Mouse (Mus musculus): ENCODE measurements around the gene Hivep3. TPM values are rescaled to one million over a fixed set of nuclear protein-coding genes. Genes with fewer than 3 reads are reported as not detected.
A peak's percentile ranks its signal among the peaks of the same experiment; 100 is the strongest.

The Hivep3 gene
- polyA plus RNA-seq, 1 experiment from 2014 or later, result 17.1 TPM

DNA sequence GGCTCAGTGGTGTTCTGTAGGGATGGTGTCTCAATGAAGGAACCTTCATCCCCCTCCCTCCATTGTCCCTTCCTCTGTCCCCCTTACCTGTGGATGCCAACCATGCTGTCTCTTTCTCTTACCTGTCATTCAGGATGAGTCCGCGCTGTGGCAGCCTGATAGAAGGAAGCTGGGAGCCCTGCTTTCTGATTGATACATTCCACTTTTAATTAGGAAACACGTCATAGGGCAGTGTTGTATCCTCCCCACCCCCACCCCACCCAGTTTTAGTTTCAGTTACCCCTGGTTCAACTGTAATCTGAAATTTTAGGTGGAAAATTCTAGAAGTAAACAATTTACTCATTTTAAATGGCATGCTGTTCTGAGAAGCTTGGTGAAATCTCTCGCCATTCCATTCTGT lies 173.5 kb downstream of the Hivep3 start:
- no peaks in the 10 kb centered on the region for H3K36me3 ChIP-seq (ENCODE audit: control insufficient read depth, insufficient read depth, low read length)
- no peaks in the 10 kb centered on the region for H3K9me3 ChIP-seq (ENCODE audit: control insufficient read depth, low read length)
- H3K4me1 ChIP-seq (ENCODE audit: control insufficient read depth, insufficient read depth, low read length), result no peaks in the 10 kb centered on the region
- ATAC-seq (ENCODE audit: low FRiP score, low TSS enrichment) (no peak), DNase-seq (no peak)
- no peak overlapping the region for H3K4me2 ChIP-seq (ENCODE audit: low read length)
- H3K9ac ChIP-seq (replicated peaks; ENCODE audit: low read length), result no peak overlapping the region
- no peak overlapping the region for H3K27ac ChIP-seq (replicated peaks; ENCODE audit: low read depth, low read length)
- no peaks in the 10 kb centered on the region for H3K27me3 ChIP-seq (ENCODE audit: control insufficient read depth, insufficient read depth, low read length)
- 93% methylated on average over 4 of the region's 4 CpGs for WGBS
- H3K4me3 ChIP-seq (replicated peaks; ENCODE audit: low read depth, low read length), result no peak overlapping the region

DNA sequence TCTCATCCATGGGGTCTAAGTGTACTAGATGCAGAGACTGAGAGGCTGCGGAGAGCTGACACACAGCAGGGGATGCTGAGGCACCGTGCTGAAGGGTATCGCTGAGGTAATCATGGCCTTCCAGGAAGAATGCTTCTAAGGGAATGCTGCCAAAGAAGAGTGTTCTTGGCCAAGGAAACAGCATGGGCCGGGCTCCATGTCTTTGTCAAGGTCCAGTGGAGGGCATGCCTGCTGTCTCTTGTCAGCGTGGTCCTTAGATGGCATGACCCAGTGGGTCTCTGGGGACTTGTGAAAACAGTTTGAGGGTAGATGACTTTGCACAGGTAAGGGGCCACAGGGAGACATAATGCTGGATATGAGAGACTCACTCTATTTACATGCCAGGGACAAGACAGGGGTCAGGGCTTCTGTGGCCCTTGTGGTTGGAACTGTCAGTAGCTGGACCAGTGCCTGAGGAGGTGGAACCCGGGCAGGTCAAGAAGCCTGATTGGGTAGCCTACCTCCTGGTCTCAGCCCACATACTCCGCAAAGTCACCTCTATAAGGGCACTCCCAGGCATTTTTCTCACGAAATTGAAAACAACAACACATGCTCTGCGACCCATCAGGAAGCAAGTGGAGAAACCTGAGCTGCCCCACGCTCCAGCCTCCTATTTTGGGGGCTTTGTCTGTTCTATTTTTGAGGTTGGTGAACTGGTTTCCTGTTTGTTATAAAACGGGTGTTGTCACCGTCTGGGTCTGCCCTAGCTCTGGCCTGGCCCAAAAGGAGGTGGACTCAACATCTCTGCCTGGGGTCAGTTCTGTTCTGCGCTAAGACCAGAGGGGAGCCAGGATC lies 177.7 kb downstream of the Hivep3 start:
- no peaks in the 10 kb centered on the region for H3K36me3 ChIP-seq (ENCODE audit: control insufficient read depth, insufficient read depth, low read length)
- no peak overlapping the region for H3K27ac ChIP-seq (replicated peaks; ENCODE audit: low read depth, low read length)
- 0 out of 2 replicates have a peak, but pooled peaks cover 3% of the 10 kb centered on the region for H3K4me1 ChIP-seq (ENCODE audit: control insufficient read depth, insufficient read depth, low read length)
- ATAC-seq (ENCODE audit: low FRiP score, low TSS enrichment), result no peak
- no peak overlapping the region for H3K4me2 ChIP-seq (ENCODE audit: low read length)
- WGBS, result 80% methylated on average over 13 of the region's 13 CpGs
- H3K4me3 ChIP-seq (replicated peaks; ENCODE audit: low read depth, low read length), result no peak overlapping the region
- H3K9me3 ChIP-seq (ENCODE audit: control insufficient read depth, low read length), result no peaks in the 10 kb centered on the region
- no peak for DNase-seq
- H3K27me3 ChIP-seq (ENCODE audit: control insufficient read depth, insufficient read depth, low read length), result no peaks in the 10 kb centered on the region
- H3K9ac ChIP-seq (replicated peaks; ENCODE audit: low read length), result no peak overlapping the region

DNA sequence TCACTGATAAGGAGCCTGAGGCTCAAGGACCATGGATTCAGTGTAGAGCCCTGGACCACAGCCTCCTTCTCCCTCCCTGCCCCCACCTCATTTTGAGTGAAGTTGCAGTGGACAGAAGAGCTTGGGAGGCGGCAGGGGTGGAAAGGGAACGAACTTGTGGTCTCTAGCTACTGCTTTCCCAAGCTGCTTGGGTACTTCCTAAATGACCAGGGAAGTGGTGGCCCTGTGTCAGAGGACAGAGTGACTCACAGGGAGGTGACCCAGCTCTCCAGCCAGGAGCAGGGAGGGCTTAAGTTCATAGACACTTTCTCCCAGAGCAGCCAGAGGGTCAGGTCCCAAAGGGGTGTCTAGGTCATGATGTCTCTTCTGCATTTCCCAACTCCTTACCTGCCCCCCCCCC lies 178.6 kb downstream of the Hivep3 start:
- Histone ChIP-seq H3K9me3 (ENCODE audit: control insufficient read depth, low read length) (no peaks in the 10 kb centered on the region), H3K9ac (replicated peaks; ENCODE audit: low read length) (no peak overlapping the region), H3K27ac (replicated peaks; ENCODE audit: low read depth, low read length) (no peak overlapping the region), H3K4me1 (ENCODE audit: control insufficient read depth, insufficient read depth, low read length) (0 out of 2 replicates have a peak, but pooled peaks cover 3% of the 10 kb centered on the region), H3K27me3 (ENCODE audit: control insufficient read depth, insufficient read depth, low read length) (no peaks in the 10 kb centered on the region), H3K4me2 (ENCODE audit: low read length) (no peak overlapping the region), H3K36me3 (ENCODE audit: control insufficient read depth, insufficient read depth, low read length) (no peaks in the 10 kb centered on the region), H3K4me3 (replicated peaks; ENCODE audit: low read depth, low read length) (no peak overlapping the region)
- ATAC-seq (ENCODE audit: low FRiP score, low TSS enrichment) (no peak), DNase-seq (no peak)
- 85% methylated on average over 2 of the region's 2 CpGs for WGBS

DNA sequence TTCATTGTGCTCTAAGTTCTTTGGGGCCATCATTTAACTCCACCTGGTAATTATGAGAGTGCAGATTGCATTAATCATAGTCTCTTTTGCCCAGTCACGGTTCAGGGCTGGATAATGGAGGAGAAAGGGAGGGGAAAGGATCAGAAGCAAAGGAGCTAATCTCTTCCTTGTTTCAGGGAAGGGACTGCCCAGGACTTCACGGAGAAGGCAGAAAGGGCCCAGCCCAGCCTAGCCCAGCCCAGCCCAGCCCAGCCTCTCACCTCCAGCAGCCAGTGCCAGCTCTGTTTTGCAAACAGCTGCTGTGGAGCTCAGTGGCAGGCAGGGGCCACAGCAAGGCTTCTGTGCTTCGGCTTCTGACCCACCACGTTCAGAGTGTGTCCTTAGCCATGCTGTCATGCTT lies 180.6 kb downstream of the Hivep3 start:
- H3K27ac ChIP-seq (replicated peaks; ENCODE audit: low read depth, low read length), result no peak overlapping the region
- ATAC-seq (ENCODE audit: low FRiP score, low TSS enrichment) (no peak), DNase-seq (no peak)
- H3K4me1 ChIP-seq (ENCODE audit: control insufficient read depth, insufficient read depth, low read length), result 0 out of 2 replicates have a peak, but pooled peaks cover 3% of the 10 kb centered on the region
- 5% methylated on average over 4 of the region's 4 CpGs for WGBS
- H3K27me3 ChIP-seq (ENCODE audit: control insufficient read depth, insufficient read depth, low read length), result no peaks in the 10 kb centered on the region
- no peak overlapping the region for H3K4me2 ChIP-seq (ENCODE audit: low read length)
- no peak overlapping the region for H3K4me3 ChIP-seq (replicated peaks; ENCODE audit: low read depth, low read length)
- H3K36me3 ChIP-seq (ENCODE audit: control insufficient read depth, insufficient read depth, low read length), result no peaks in the 10 kb centered on the region
- no peaks in the 10 kb centered on the region for H3K9me3 ChIP-seq (ENCODE audit: control insufficient read depth, low read length)
- H3K9ac ChIP-seq (replicated peaks; ENCODE audit: low read length), result no peak overlapping the region

DNA sequence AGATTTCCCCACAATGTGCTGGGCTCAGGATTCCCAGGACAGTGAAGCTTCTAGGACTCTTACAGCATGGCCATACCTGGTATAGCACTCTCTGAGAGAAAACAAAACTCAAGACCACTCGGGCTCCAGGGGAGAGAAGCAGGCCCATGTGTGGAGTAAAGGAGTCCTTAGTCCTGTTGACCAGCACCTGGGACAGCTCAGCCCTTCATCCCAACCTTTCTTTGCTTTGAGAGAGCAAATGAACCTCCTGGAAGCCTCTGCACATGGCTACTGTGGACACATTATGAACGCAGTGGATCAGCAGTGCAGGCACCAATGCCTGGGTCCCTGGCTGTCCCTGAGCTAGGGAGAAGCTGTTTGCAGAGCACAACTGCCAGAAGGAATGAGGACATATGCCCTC lies 181.5 kb downstream of the Hivep3 start:
- no peak overlapping the region for H3K4me2 ChIP-seq (ENCODE audit: low read length)
- ATAC-seq (ENCODE audit: low FRiP score, low TSS enrichment), result no peak
- no peak overlapping the region for H3K27ac ChIP-seq (replicated peaks; ENCODE audit: low read depth, low read length)
- H3K27me3 ChIP-seq (ENCODE audit: control insufficient read depth, insufficient read depth, low read length), result no peaks in the 10 kb centered on the region
- H3K9me3 ChIP-seq (ENCODE audit: control insufficient read depth, low read length), result no peaks in the 10 kb centered on the region
- 0 out of 2 replicates have a peak, but pooled peaks cover 3% of the 10 kb centered on the region for H3K4me1 ChIP-seq (ENCODE audit: control insufficient read depth, insufficient read depth, low read length)
- H3K9ac ChIP-seq (replicated peaks; ENCODE audit: low read length), result no peak overlapping the region
- H3K36me3 ChIP-seq (ENCODE audit: control insufficient read depth, insufficient read depth, low read length), result no peaks in the 10 kb centered on the region
- DNase-seq, result no peak
- WGBS, result 76% methylated on average over 2 of the region's 2 CpGs
- no peak overlapping the region for H3K4me3 ChIP-seq (replicated peaks; ENCODE audit: low read depth, low read length)

DNA sequence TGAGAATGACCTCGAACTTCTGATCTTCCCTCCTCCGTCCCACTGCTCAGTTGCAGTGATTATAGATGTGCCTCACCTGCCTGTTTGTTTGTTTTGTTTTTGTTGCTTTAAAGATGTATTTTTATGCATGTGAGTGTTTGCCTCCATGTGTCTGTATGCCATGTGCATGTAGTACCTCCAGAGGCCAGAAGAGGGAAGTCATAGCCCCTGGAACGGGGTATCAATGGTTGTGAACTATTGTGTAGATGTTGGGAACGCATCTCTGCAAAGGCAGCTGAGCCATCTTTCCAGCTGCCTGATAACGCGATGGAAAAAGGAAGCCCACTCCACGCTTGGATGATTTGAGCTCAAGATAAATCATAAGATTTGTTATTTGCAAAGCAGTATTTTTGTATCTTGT lies 183.9 kb downstream of the Hivep3 start:
- Histone ChIP-seq H3K27ac (replicated peaks; ENCODE audit: low read depth, low read length) (no peak overlapping the region), H3K36me3 (ENCODE audit: control insufficient read depth, insufficient read depth, low read length) (no peaks in the 10 kb centered on the region), H3K4me2 (ENCODE audit: low read length) (no peak overlapping the region), H3K9me3 (ENCODE audit: control insufficient read depth, low read length) (no peaks in the 10 kb centered on the region), H3K9ac (replicated peaks; ENCODE audit: low read length) (no peak overlapping the region), H3K4me1 (ENCODE audit: control insufficient read depth, insufficient read depth, low read length) (0 out of 2 replicates have a peak, but pooled peaks cover 3% of the 10 kb centered on the region), H3K4me3 (replicated peaks; ENCODE audit: low read depth, low read length) (no peak overlapping the region), H3K27me3 (ENCODE audit: control insufficient read depth, insufficient read depth, low read length) (no peaks in the 10 kb centered on the region)
- WGBS, result 77% methylated on average over 7 of the region's 7 CpGs
- DNase-seq (peak; percentile 58), ATAC-seq (ENCODE audit: low FRiP score, low TSS enrichment) (no peak)

DNA sequence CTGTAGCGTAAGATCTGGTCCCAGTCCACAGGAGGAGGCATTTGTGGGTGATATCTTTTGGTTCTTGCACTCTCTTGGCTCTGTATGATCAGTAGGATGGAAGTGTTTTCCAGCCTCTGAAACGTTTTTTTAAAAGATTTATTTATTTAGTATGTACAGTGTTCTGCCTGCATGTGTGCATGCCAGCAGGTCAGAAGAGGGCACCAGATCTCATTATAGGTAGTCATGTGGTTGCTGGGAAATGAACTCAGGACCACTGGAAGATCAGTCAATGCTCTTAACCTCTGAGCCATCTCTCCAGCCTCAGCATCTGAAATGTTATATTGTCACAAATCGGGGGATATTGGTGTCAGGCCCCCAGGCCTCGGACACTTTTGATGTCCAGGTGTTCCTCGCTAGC lies 185.8 kb downstream of the Hivep3 start:
- ATAC-seq (ENCODE audit: low FRiP score, low TSS enrichment), result no peak
- H3K4me3 ChIP-seq (replicated peaks; ENCODE audit: low read depth, low read length), result no peak overlapping the region
- H3K4me2 ChIP-seq (ENCODE audit: low read length), result no peak overlapping the region
- H3K9me3 ChIP-seq (ENCODE audit: control insufficient read depth, low read length), result 0 out of 2 replicates have a peak, but pooled peaks cover under 1% of the 10 kb centered on the region
- no peaks in the 10 kb centered on the region for H3K36me3 ChIP-seq (ENCODE audit: control insufficient read depth, insufficient read depth, low read length)
- no peaks in the 10 kb centered on the region for H3K27me3 ChIP-seq (ENCODE audit: control insufficient read depth, insufficient read depth, low read length)
- no peak overlapping the region for H3K27ac ChIP-seq (replicated peaks; ENCODE audit: low read depth, low read length)
- DNase-seq, result no peak
- H3K9ac ChIP-seq (replicated peaks; ENCODE audit: low read length), result no peak overlapping the region
- 82% methylated on average over 5 of the region's 5 CpGs for WGBS
- H3K4me1 ChIP-seq (ENCODE audit: control insufficient read depth, insufficient read depth, low read length), result 0 out of 2 replicates have a peak, but pooled peaks cover 2% of the 10 kb centered on the region

DNA sequence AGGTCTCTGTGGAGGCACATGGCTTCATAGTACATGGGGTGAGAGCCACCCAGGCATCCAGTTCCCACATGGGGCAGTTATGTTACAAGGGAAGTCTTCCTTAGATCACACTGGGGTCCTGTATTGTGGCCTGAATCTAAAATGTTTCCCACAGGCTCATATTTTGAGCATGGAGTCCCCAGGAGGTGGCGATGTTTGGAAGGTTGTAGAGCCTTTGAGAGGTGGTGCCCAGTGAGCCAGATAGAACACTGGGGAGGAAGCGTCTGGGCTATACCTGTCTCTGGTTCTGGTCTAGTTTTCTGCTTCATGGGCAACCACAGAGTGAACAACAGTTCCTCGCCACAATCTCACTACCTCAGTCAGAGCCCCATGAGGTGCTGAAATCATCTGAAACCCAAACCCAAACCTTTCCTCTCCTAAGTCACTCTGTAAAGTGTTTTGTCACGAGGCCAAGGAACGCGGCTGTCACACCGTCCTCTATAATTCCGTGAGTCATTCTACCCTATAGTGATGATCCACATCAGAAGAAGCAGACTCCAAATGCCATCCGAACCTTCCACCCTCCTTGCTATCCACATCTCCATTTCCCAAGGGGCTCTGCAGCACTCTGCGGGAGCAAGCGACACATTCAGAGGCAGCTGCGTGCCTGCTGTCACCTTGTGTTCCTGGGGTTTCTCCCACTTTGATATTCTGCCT lies 187.6 kb downstream of the Hivep3 start:
- H3K4me3 ChIP-seq (replicated peaks; ENCODE audit: low read depth, low read length), result no peak overlapping the region
- ATAC-seq (ENCODE audit: low FRiP score, low TSS enrichment), result no peak
- no peak overlapping the region for H3K9ac ChIP-seq (replicated peaks; ENCODE audit: low read length)
- H3K36me3 ChIP-seq (ENCODE audit: control insufficient read depth, insufficient read depth, low read length), result no peaks in the 10 kb centered on the region
- no peak overlapping the region for H3K27ac ChIP-seq (replicated peaks; ENCODE audit: low read depth, low read length)
- WGBS, result 83% methylated on average over 12 of the region's 12 CpGs
- 0 out of 2 replicates have a peak, but pooled peaks cover 3% of the 10 kb centered on the region for H3K9me3 ChIP-seq (ENCODE audit: control insufficient read depth, low read length)
- no peaks in the 10 kb centered on the region for H3K27me3 ChIP-seq (ENCODE audit: control insufficient read depth, insufficient read depth, low read length)
- no peak overlapping the region for H3K4me2 ChIP-seq (ENCODE audit: low read length)
- no peak for DNase-seq
- H3K4me1 ChIP-seq (ENCODE audit: control insufficient read depth, insufficient read depth, low read length), result no peaks in the 10 kb centered on the region

All from midbrain, embryonic 14.5 days (tissue).